Mouse (Mus musculus) ES-E14 (cell line): ENCODE results near the gene Mtfp1.

ENCODE experiments used
- HCFC1 ChIP-seq: IDR thresholded peaks from 2 replicates; pipeline ENCODE4 v1.6.1; 2012; ENCODE audit warnings: low read length, inconsistent platforms, borderline replicate concordance; ENCODE audit not compliant: insufficient read depth
- ZNF384 ChIP-seq: IDR thresholded peaks from 2 replicates; pipeline ENCODE4 v1.6.1; 2012; ENCODE audit warnings: low read depth, low read length, inconsistent platforms

DNA sequence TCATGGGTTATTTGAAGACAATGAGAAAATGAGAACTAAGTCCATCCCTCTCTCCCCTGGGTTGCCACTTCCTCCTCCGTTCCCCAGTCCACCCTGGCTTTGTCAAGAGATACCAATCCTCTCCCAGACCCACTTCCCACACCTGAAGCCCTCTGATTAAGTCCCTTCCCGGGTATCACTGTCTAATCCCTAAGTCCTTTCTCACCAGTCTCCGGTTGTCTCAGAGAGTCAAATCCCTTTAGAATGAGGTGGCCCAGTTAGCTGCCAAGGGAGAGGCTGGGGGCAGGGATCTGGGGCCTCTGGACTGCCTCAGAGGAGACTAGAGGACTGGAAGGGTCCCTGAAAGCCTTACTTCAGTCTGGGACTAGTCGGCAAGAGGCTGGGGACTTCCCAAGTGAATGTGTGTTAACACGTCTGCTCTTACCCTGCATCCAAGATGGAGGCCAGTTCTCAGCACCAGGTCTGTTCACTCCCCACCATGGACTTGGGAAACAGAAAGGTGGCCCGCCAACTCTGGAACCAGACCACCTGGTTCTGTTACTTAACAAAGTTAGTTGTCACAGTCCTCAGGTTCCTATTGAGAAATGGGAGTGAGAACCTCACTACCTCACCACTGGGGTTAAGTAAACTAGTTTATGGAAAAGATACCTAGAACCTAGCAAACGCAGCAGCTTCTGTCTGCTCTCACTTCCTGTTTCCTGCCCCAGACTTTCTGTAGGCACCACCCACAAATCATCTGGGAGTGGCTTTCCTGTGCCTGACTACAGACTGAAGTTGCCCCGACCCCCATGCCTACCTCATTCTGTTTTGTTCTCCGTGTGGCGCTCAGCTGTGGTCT is 27.7 kb upstream of the Mtfp1 start, which contains the start of gene Sec14l2:
- TF ChIP-seq HCFC1 (no peak), ZNF384 (no peak)
